Mouse (Mus musculus) mature B cell (primary cell): ENCODE data around the gene Ethe1.

Experiments used
- in situ Hi-C: fragments of 300-500 bp; cut with MboI; formaldehyde crosslinking; loops from 2 replicates; pipeline ENCODE4 v1.14.3; 2019

Ethe1 gene

GRCm38 (mm10) chr7:24587330-24588105 is at the start of gene Ethe1, which contains the start of gene Zfp575:
Ethe1 (plus strand) TSS chr7:24587543.
Zfp575 (minus strand) TSS chr7:24587641.
- in situ Hi-C loops = no loop called here

- in situ Hi-C loops = no loop called here
These were observed 49.8 kb upstream of the Ethe1 start for GRCm38 (mm10) chr7:24537591-24537990.

- in situ Hi-C loops = no loop called here
These were observed 49.2 kb upstream of the Ethe1 start for GRCm38 (mm10) chr7:24538154-24538553.

- in situ Hi-C loops = no loop called here
These were observed 48.6 kb upstream of the Ethe1 start for GRCm38 (mm10) chr7:24538701-24539100.

- in situ Hi-C loops = no loop called here
These were observed 47.7 kb upstream of the Ethe1 start for GRCm38 (mm10) chr7:24539686-24540085.

GRCm38 (mm10) chr7:24544506-24544905 is 42.8 kb upstream of the Ethe1 start:
- in situ Hi-C loops = no loop called here

- in situ Hi-C loops = no loop called here
These were observed 41.2 kb upstream of the Ethe1 start, which contains the start of the genes Pinlyp and Xrcc1 for GRCm38 (mm10) chr7:24546068-24546614. Pinlyp (minus strand) TSS chr7:24546118. Xrcc1 (plus strand) TSS chr7:24546289.

GRCm38 (mm10) chr7:24546634-24547389 is 40.5 kb upstream of the Ethe1 start:
- in situ Hi-C loops = no loop called here

GRCm38 (mm10) chr7:24547534-24548036 is 39.8 kb upstream of the Ethe1 start:
- in situ Hi-C loops = no loop called here

- in situ Hi-C loops = no loop called here
These were observed 35.2 kb upstream of the Ethe1 start for GRCm38 (mm10) chr7:24551985-24552759.

GRCm38 (mm10) chr7:24555786-24556185 is 31.6 kb upstream of the Ethe1 start:
- in situ Hi-C loops = no loop called here

GRCm38 (mm10) chr7:24561450-24561849 is 25.9 kb upstream of the Ethe1 start:
- in situ Hi-C loops = no loop called here

GRCm38 (mm10) chr7:24563191-24563836 is 24.0 kb upstream of the Ethe1 start:
- in situ Hi-C loops = no loop called here

- in situ Hi-C loops = no loop called here
These were observed 23.5 kb upstream of the Ethe1 start for GRCm38 (mm10) chr7:24563837-24564206.

- in situ Hi-C loops = no loop called here
These were observed 22.6 kb upstream of the Ethe1 start for GRCm38 (mm10) chr7:24564607-24565265.

- in situ Hi-C loops = no loop called here
These were observed 21.7 kb upstream of the Ethe1 start for GRCm38 (mm10) chr7:24565627-24566026.

GRCm38 (mm10) chr7:24566206-24566605 is 21.1 kb upstream of the Ethe1 start:
- in situ Hi-C loops = no loop called here

- in situ Hi-C loops = no loop called here
These were observed 18.8 kb upstream of the Ethe1 start for GRCm38 (mm10) chr7:24568512-24568911.

GRCm38 (mm10) chr7:24571071-24571470 is 16.3 kb upstream of the Ethe1 start:
- in situ Hi-C loops = no loop called here

- in situ Hi-C loops = no loop called here
These were observed 14.9 kb upstream of the Ethe1 start for GRCm38 (mm10) chr7:24572455-24572854.
